Mouse (Mus musculus) brain, embryonic 14.5 days (tissue): ENCODE data around the gene Lrrc26.

Source experiments
- CTCF ChIP-seq: fragments of 200-500 bp; IDR thresholded peaks from 2 replicates; pipeline ENCODE4 v1.5.1; 2012; ENCODE audit warnings: inconsistent platforms, mild to moderate bottlenecking, moderate library complexity, borderline replicate concordance; ENCODE audit not compliant: insufficient read depth, insufficient read length; ENCODE audit errors: extremely low read depth
- POLR2A ChIP-seq: fragments of 200-500 bp; IDR thresholded peaks from 2 replicates; pipeline ENCODE4 v1.6.1; 2012; ENCODE audit warnings: mild to moderate bottlenecking, inconsistent platforms, borderline replicate concordance; ENCODE audit not compliant: poor library complexity, insufficient read depth, insufficient read length, severe bottlenecking; ENCODE audit errors: extremely low read depth

DNA sequence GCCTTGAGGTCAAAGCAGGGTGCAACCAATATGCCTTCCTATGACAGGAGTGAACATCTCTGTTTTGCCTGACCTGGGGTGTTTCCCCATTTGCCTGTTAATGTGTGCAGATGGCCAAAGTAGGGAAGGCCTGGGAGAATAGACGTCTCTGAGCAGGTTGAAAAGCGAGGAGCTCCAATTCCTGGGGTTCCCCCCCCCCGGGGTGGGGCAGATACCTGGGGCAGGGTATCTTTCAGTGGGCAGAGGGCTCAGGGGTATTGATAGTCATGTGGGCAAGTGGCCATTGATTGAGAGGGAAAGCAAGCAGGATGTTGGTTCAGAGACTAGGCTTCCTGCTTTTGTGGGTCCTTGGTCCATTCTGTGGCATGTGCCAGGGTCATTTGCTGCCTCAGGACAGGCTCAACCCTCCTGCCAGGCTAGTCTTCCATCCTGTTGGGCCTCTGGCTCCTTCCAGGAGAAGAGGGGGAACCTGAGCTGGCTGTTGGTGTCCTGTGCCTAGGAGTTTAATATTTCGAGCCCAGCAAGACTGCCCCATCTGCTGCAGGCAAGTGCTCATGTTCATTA, 21.9 kb upstream of the Lrrc26 start:
- TF ChIP-seq CTCF (no peak), POLR2A (no peak)
